Mouse (Mus musculus) adrenal gland, adult 8-10 months (tissue): ENCODE results near the gene Dnm3. TPM values are rescaled to one million over a fixed set of nuclear protein-coding genes. Genes with fewer than 3 reads are reported as not detected.
A peak's percentile ranks its signal among the peaks of the same experiment; 100 is the strongest.

Experiments used
- DNase-seq: peaks from one replicate; pipeline ENCODE4 v3.0.0; 2022
- total RNA-seq, 4 experiments: library from RNA; stranded (reverse); gene quantifications; 2 replicates each; pipeline ENCODE4 v1.2.4; 2022

Gene Dnm3
- total RNA-seq = 10 to 100 TPM; 13.8 to 48.5 (median 27.9) TPM

DNA sequence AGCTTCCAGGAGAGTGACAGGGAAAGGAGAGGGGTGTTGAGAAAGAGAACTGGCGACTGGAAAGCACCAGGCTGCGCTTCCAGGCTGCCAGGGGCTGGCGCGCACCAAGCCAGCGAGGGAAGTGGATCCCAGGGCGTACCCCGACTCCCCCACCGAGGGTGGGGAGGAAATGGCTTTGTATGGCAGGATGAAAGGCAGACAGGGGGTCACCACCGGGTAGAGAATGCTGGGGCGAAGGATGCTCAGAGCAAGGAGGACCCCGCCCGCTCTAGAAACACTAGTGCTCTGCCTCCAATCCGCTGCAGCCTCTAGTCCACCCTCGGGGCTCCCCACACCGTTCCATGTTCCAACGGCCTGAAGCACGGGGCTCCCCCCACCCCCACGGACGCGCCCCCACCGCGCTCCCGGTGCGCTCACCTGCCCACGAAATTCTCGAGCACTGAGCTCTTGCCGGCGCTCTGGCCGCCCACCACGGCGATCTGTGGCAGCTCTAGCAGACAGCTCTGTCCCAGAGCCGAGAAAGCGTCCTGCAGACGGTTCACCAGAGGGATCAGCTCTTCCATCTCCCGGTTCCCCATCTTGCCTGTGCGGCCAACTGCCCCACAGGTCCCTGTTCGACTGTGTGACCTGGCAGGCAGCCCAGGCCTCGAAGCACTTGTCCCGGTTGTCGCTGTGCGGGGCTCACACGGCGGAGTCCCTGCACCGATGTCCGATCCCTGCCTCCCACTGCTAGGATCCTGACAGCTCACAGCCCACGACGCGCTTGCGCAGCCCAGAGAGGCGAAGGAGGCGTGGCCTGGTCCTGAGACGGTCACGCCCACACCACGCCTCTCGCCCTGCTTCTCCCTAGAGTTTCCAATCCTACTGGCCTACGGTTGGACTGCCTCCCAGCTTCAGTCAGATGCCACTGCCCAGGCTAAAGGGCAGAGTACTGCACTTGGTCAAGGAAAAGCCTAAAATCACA lies at the start of gene Dnm3:
Gene Dnm3, minus strand, starts transcription at position 789 of the 964 bp plus-strand sequence.
- DNase-seq = peak; percentile 91

DNA sequence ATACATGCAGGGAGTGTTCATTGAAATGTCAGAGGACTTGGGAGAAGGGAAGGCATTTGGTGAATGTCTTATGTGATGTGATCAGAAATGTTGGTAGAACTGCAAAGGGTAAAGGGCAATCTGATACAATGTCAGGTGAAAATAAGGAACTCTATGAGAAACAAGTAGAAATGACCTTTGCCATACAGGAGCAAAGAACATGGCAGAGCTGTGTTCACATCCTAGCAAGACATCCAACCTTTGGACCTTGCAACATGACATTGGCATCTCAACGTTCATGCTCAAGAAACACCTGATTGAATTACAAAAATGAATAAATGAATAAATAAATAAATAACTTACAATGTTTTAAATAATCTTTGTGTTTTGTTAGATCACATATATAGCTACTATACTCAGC lies 37.3 kb upstream of the Dnm3 start:
- DNase-seq = no peak

DNA sequence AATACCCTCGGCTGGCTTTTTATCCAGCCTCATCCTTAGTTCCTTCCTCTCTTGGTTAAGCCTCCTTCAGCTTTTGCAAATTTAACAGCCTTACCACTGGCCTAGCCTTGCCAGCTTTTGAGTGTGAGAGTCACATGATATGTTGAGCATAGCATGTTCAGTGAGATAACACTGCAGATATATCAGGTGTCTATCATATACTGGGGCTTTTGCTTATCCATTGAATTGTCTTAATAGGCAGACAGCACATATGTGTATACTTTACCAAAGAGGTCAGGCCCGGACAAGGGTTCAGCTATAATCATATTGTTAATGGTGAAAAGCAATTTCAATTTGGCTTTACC lies 32.2 kb upstream of the Dnm3 start:
- no peak for DNase-seq

DNA sequence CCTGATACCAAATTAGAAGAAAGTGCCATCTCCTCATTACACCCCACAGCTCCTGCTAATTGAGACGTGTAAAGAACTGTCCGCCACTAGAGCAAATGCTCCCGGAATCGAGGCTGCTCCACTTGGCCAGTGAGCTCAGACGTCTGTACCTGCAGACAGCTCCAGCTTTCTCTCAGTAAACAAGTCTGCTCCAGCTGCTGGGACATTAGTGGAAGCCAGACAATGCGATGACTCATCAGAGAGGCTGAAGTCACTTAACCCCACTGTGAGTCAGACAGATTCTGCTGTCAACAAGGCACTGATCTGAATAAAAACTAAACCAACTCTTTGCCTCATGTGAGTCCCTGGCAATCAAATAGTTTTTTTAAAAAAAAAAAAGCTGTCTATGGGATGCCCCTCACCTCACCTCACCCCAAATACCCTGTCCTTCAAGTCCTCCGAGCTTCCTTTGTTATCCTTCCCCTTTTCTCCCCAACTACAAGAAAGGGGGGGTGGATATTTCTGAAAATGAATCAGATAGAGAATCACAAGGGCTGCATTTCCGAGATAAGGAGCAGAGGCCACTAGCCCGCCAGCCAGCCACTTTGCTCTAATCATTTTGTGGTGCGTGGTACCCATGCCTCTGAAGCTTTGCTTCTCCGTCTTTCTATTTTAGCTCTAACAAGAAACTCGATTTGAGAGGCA lies 31.6 kb upstream of the Dnm3 start:
- peak; percentile 76 for DNase-seq

DNA sequence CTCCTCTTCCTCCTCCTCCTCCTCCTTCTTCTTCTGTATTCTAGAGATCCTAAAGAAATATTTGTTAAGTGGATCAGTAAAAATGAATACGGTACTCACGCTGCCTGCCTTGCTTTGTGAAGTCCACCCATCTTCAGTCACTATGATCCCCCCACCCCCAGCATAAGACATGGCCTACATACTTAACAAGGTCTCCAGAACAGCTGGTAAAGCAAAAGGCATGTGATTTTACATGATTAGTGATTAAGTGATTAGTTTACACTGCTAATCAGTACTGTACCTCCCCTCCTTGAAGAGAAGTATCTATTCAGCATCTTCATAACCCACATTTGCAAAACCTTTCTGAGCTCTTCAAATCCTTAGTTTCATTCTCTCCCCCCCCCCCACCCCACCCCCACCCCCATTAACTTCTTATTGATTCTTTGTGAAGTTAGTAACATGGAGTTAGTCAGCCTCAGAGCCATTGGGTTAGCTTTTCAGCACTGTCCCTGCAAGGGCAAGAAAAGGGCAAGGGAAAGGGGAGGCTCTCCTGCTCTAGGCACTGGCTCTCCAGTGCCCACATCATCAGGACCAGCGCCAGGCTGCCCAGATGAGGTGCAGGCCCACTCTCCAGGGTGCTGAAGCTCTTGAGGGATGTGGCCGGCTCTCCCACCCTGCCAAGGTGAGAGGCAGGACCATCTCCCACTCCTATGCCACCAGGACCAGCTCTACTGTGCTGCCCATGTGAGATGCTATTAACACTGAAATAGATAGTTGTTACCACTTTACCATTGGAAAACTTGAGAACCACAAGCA lies 30.6 kb upstream of the Dnm3 start:
- DNase-seq = no peak

DNA sequence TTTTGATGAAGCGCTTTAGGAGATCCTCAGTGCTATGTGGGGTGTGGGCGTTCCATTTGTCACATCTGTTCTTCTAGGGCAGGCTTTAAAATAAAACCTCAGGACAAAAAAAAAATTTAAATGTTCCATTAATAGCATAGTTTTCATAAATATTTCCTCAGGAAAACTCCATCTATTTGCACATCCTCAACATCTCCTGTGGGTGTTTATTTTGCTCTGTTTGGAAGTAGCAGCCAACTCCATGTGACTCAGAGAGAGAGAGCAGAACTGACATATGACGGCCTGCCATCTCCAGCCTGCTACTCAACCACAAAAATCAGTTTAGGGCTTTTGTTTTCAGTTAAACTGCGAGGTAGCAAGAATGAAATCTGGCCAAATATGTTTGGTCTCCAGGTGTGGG lies 28.7 kb upstream of the Dnm3 start:
- DNase-seq = no peak

DNA sequence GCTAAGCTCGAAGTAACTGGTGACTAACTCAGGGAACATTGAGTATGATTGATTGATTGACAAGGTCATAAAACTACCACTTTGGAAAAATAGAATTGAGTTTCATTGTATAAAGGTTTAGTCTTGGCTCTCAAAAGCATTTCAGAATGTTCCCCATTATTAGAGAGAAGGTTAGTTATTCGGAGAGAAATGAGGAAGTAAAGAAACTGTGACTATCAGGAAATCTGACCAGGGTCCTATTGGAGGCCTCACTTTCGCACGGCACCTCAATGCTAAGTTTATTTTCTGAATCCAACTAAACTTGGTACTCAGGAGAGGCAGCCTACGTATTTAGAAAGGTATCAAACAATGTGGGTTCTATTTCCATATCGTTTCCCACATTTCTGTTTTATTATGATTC lies 27.8 kb upstream of the Dnm3 start:
- no peak for DNase-seq

DNA sequence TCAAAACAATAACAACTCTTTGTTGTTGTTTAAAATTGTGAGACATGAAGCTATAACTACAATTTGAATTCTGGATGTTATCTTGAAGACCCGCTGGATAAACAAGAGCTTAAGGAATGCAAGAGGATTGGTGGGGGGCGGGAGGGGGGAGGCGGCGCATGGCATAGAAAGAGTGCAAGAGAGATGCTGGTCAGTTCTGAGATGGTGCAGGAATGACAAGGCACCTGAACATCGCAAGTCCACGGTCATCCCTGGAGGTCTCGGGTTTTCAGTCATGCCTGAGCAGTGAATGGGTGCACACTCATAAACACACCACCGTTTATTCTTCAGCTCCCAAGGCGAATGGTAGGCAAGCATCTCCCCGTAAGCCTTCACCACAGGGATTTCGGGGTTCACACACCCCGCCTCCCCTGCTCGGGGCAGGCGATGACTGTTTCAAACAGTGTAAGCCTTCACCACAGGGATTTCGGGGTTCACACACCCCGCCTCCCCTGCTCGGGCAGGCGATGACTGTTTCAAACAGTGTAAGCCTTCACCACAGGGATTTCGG lies 1.2 kb downstream of the Dnm3 start:
- no peak for DNase-seq

DNA sequence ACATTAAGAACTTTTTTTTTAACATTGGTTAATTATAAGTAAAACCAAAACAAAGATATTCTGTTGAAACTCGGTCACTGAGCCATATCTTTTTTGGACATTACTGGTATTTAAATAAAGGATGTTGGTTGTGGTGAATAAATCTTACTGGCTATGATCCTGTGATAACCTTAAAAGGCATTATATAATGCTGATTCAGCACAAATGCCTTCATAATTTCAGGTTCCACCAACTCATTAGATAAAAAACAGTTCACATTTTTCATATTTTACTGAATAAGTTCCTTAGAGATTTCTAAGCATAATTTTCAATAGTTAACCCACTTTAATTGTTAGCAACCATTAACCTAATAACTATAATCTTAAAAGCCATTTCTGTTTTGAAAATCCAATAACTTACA lies 4.9 kb downstream of the Dnm3 start:
- no peak for DNase-seq

DNA sequence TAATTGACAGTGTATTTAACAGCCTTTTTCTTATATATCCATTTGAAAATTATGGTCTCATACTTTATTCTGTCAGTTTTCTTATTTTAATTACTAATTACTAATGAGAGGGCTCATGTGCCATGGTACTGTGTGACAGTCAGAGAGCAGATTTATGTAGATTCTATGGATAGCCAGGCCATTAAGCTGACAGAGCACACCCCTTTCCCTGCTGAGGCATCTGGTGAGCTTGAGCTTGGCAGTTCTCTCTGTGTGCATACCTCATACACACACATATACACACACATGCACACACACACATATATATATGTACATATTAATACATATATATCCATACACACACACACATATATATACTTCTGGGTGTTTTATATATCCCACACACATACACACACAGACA lies 6.7 kb downstream of the Dnm3 start:
- DNase-seq = no peak

DNA sequence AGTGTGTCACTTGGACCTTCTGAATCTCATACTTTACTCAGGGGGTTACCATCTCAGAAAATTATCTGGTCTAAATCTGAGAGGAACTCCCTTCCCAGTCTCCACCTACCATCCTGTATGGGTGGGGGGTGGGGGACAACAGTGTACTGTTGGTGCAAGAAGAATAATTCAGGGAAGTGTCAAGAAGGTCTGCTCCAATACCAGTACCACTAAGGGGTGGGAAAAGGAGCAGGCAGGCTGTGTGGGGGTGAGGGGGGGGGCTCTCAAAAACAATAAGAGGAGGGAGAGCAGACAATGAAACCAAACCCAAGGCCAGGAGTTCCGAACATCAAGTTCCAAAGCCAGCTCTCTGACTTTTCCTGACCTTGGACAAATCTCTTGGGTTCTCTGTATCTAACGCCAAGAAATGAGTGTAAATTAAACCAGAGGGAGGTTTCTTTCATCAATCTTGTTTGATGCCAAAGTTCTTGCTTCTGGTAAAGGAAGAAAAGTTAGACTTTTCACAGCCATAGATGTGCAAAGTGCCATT lies 8.0 kb downstream of the Dnm3 start:
- no peak for DNase-seq

DNA sequence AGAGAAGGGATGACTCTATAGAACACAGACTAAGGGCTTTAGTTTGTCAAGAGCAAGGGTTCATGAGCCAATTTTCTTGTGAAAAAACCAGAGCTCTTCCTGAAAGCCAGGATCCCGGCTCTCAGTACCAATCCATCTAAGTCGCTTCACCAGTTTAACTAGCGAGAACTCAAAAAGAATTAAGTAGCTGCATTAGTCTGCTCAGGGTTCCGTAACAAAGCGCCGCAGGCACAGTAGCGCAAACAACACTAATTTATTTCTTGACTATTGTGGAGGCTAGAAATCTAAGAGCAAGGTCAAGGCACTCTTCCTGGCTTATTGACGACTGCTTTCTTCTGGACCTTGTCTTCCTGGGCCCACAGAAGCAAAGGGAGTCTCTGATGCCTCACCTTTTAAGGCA lies 14.2 kb downstream of the Dnm3 start:
- DNase-seq = no peak

DNA sequence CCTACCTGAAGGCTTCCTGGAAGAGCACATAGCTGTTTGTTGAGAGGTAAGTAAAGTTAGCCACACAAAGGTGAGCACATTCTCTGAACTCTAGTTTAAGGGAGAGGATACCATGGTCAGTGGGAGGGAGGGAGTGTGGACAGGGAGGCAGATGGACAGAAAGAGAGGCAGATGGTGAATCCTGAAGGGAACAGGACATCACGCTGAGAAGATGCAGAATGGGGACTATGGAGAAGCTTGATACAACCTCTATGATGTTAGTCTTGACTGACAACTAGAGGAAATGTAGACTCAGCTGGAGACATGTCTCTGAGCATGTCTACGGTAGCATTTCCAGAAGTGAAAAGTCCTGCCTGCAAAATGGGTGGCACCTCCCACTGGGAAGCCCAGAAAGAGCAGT lies 19.1 kb downstream of the Dnm3 start:
- DNase-seq = no peak

DNA sequence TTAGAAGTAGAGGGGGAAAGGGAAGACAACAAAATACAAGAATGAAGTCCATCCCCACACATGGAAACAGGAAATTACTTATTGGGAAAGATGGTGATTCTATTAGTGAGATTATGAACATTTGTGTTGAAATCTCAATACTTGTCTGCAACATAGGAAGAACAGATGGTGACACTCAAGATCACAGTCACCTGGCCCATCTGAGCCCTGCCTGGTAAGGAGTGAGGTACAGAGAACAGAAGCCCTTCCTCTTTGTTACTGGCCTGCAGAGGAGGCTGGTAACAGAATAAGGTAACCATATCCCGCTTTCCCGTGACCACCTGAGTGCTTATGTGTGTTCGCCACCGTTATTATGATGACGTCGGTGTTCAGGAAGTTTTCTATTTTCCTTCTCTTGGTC lies 21.0 kb downstream of the Dnm3 start:
- DNase-seq = no peak

DNA sequence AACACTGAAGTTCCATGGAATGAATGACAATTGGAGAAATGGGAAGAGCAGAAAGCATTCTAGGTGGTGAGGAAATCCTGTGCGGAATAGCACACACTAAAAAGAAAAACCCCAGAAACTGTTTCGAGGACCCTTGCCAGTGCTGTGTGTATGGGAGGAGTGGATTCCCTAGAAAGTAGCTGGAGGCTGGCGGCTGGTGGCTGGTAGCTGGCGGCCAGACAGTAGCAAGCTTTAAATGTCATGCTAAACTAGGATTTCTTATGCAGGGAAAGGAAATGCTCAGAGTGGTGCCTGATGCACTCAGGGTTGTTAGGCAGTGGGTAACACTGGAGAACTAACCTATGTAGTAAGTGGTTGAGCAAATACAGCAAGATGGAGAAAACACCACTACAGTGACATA lies 21.4 kb downstream of the Dnm3 start:
- no peak for DNase-seq

DNA sequence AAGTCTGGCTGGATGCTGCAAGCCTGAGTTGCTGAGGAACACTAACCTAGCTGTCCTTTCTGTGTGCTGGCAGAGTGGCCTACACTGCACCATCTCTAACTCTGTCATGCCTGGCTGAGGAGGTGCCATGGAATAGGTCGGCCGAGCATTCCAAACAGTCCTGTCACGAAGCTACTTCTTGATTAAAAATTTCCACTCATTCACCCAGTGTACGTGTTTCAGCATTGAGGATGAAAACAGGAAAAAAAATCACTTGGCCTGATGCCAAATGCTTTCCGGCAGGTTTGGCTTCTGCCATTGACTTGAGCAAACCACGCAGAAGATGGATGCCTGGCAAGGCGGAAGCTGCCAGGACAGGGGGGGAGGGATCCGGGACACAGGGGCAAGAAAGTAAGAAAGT lies 24.3 kb downstream of the Dnm3 start:
- DNase-seq = peak; percentile 23

DNA sequence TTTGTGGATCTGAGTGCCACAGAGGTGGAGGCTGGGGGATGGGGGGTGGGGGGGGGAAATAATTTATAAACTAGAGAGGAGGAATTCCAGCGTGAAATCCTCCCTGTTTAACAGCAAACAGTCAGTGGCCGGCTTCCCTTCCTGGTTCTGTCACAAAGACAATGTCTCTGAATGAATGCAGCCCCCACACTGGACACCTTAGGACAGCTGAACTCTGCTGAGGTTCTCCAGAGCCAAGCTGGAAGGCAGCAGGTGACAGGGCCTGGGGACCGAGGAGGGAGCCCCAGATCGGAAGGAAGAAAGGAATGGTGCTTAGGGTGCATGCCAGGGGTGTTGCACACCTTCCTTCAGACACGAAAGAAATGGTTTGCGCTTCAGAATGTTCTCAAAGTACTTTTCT lies 24.8 kb downstream of the Dnm3 start:
- no peak for DNase-seq

DNA sequence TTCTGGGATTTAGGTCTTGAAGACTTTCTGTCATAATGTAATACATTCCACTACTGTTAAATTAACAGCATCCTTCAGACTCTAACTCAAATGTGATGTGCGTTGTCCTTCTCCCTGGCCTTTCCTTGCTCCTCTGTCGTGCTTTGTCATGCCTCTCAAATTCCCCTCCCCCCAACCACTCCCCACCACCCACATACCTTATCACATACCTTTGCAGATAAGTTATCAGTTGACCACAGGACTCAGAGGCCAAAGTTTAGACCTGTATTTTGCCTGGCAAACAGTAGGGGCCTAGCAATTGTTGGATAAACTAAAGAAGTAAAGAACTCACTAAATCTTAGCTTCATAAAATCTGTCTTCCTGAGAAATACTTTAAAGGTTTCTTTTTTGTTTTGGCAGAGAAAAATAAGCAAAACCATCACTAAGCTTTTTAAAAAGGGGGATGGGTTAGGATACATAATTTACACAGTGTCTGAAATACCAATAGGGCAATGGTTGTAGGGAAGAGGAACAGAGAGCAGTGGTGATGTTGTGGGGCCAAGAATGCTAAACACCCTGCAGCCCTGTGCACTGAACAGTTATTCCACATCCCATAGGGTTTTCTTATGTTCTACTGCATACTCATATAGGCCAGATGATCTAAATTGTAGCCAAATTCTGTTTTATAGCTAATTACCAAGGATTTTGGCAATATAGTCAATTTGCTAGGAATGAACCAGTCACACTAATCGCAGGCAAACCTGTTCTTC lies 28.5 kb downstream of the Dnm3 start:
- no peak for DNase-seq

DNA sequence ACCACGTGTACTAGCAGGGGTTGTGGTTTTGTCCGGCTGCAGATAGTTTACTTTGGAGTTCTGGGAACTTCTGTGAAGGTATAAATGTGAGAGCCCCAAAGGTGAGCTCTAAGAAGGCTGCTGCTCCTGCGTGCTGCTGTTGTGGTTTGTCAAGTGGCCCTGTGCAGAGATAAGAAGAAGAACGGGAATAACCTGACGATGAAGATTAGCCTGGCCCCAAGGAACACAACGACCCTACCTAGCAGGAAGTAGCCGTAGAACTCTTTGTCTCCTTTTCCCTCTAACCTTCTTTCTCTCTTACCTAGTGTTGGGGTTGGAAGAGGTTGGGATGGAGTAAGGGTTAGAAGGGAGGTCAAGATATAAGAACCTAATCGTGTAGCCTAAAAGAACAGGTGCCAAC lies 33.0 kb downstream of the Dnm3 start:
- DNase-seq = no peak

DNA sequence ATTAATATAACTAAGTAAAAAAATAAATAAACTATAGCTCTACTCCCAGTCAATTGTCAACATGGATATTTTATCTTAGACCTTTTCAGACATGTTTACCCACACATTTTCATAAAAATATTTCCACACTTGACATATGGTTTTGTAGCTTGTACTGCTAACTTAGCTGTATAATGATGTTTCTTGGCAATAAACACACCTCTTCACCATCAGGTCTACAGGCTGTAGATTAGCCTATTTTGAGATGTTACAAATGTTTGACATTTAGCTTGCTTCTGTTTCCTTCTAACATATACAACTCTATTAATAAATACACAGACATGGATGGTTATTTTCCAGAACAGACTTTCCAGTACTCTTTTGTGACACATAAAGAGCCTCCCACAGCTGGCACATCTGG lies 38.3 kb downstream of the Dnm3 start:
- DNase-seq = no peak

DNA sequence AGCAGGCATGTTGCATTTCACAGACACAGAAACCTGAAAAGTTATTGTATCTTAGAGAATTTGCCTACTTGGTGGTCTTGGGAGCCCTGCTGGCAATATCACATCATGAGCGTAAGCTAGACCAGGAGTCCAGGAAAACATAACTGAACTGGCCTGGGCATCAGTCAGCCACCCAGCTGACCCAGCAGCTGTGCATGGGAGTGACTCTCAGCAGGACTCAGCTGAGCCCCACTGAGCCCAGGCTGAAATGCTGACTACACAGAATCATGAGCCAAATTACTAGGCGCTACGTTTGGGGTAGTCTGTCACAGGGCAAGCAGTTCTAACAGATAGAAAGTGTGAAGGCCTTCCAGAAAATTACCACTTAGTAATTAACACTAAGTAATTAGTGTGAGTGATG lies 41.2 kb downstream of the Dnm3 start:
- no peak for DNase-seq

DNA sequence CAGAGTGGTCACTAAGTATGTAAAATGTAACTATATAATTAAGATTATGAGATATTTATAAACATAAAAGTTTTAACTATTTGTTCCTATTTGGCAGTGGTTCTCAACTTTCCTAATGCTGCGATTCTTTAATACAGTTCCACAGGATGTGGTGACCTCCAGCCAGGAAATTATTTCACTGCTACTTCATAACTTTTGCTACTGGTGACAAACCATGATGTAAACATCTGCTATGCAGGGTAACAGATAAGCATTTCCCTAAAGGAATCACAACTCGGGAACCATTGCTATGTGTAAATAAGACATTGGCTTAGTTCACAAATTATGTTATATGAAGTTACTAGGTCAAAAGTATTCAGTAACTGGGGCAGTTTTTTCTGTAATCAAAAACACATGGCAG lies 48.9 kb downstream of the Dnm3 start:
- DNase-seq = no peak
